Mouse (Mus musculus) midbrain, embryonic 15.5 days (tissue): ENCODE data around the gene Nr2c1. TPM values are rescaled to one million over a fixed set of nuclear protein-coding genes. Genes with fewer than 3 reads are reported as not detected.

ENCODE experiments used
- ATAC-seq: fragments of 200-750 bp; cut with Nextera tagmentation; replicated peaks from 2 replicates; pipeline ENCODE4 v1.8.0; 2017; ENCODE audit warnings: moderate TSS enrichment
- H3K27ac ChIP-seq: fragments of 300-500 bp; sonication (generic); 2 replicates; pipeline ENCODE4 v1.5.1; 2015; ENCODE audit warnings: mild to moderate bottlenecking, inconsistent platforms
- H3K27me3 ChIP-seq: fragments of 300-500 bp; sonication (generic); replicated peaks from 2 replicates; pipeline ENCODE4 v1.6.1; 2015; ENCODE audit warnings: inconsistent platforms
- H3K36me3 ChIP-seq: fragments of 300-500 bp; sonication (generic); replicated peaks from 2 replicates; pipeline ENCODE4 v1.6.1; 2015; ENCODE audit warnings: inconsistent platforms
- H3K4me1 ChIP-seq: fragments of 300-500 bp; sonication (generic); 2 replicates; pipeline ENCODE4 v1.6.1; 2015; ENCODE audit warnings: inconsistent platforms
- H3K4me2 ChIP-seq: fragments of 300-500 bp; sonication (generic); 2 replicates; pipeline ENCODE4 v1.6.1; 2015; ENCODE audit warnings: inconsistent platforms, mild to moderate bottlenecking, moderate library complexity
- H3K4me3 ChIP-seq: fragments of 300-500 bp; sonication (generic); 2 replicates; pipeline ENCODE4 v1.5.1; 2015; ENCODE audit warnings: mild to moderate bottlenecking, inconsistent platforms
- H3K9ac ChIP-seq: fragments of 300-500 bp; sonication (generic); 2 replicates; pipeline ENCODE4 v1.6.1; 2015; ENCODE audit warnings: mild to moderate bottlenecking, inconsistent platforms
- H3K9me3 ChIP-seq: fragments of 300-500 bp; sonication (generic); 2 replicates; pipeline ENCODE4 v1.6.1; 2016; ENCODE audit warnings: inconsistent platforms
- WGBS: fragments of 180-500 bp; shearing (Covaris S2); methylation state at CpG from one replicate; pipeline ENCODE4 v1.1.7; 2015; ENCODE audit warnings: mixed read lengths; 5-methylcytosine and 5-hydroxymethylcytosine counted together
- polyA plus RNA-seq: library from polyadenylated mRNA; unstranded; fragments of >200 nt; fragmentation: Nextera tagmentation; extraction: Ambion mirVana; gene quantifications from 2 replicates; pipeline ENCODE4 v1.2.1, GENCODE M21; 2015

Gene Nr2c1
- polyA plus RNA-seq, 1 experiment from 2014 or later = 8.0 TPM

- Histone ChIP-seq H3K27me3 (no peaks in the 10 kb centered on the region), H3K36me3 (no peaks in the 10 kb centered on the region), H3K9ac (no peak overlapping the region), H3K9me3 (no peaks in the 10 kb centered on the region), H3K4me1 (no peaks in the 10 kb centered on the region), H3K27ac (no peak overlapping the region), H3K4me3 (no peak overlapping the region), H3K4me2 (no peak overlapping the region)
- WGBS = 89% methylated on average over 9 of the region's 9 CpGs
- no peak for ATAC-seq
Measured at GRCm38 (mm10) chr10:94120676-94121075, 27.1 kb upstream of the Nr2c1 start.

GRCm38 (mm10) chr10:94122595-94122994, 25.2 kb upstream of the Nr2c1 start:
- H3K9ac ChIP-seq = no peak overlapping the region
- H3K4me3 ChIP-seq = no peak overlapping the region
- no peak overlapping the region for H3K27ac ChIP-seq
- no peaks in the 10 kb centered on the region for H3K27me3 ChIP-seq
- ATAC-seq = no peak
- WGBS = 94% methylated on average over 7 of the region's 7 CpGs
- no peaks in the 10 kb centered on the region for H3K9me3 ChIP-seq
- H3K36me3 ChIP-seq = no peaks in the 10 kb centered on the region
- no peak overlapping the region for H3K4me2 ChIP-seq
- H3K4me1 ChIP-seq = no peaks in the 10 kb centered on the region

GRCm38 (mm10) chr10:94123581-94123980, 24.2 kb upstream of the Nr2c1 start:
- ATAC-seq = no peak
- 65% methylated on average over 5 of the region's 5 CpGs for WGBS
- Histone ChIP-seq H3K4me3 (no peak overlapping the region), H3K27me3 (no peaks in the 10 kb centered on the region), H3K4me2 (no peak overlapping the region), H3K4me1 (no peaks in the 10 kb centered on the region), H3K9me3 (no peaks in the 10 kb centered on the region), H3K36me3 (no peaks in the 10 kb centered on the region), H3K27ac (no peak overlapping the region), H3K9ac (no peak overlapping the region)

GRCm38 (mm10) chr10:94124376-94124775, 23.4 kb upstream of the Nr2c1 start:
- Histone ChIP-seq H3K4me3 (no peak overlapping the region), H3K9me3 (no peaks in the 10 kb centered on the region), H3K4me1 (no peaks in the 10 kb centered on the region), H3K4me2 (no peak overlapping the region), H3K27ac (no peak overlapping the region), H3K9ac (no peak overlapping the region), H3K27me3 (no peaks in the 10 kb centered on the region), H3K36me3 (no peaks in the 10 kb centered on the region)
- no peak for ATAC-seq
- 77% methylated on average over 5 of the region's 5 CpGs for WGBS

GRCm38 (mm10) chr10:94129680-94130119, 18.1 kb upstream of the Nr2c1 start:
- Histone ChIP-seq H3K4me2 (no peak overlapping the region), H3K27me3 (no peaks in the 10 kb centered on the region), H3K4me1 (no peaks in the 10 kb centered on the region), H3K27ac (peak overlapping the region; percentile 32), H3K9ac (no peak overlapping the region), H3K9me3 (no peaks in the 10 kb centered on the region), H3K36me3 (no peaks in the 10 kb centered on the region), H3K4me3 (no peak overlapping the region)
- ATAC-seq = peak; percentile 82
- WGBS = 23% methylated on average over 9 of the region's 9 CpGs

- Histone ChIP-seq H3K9me3 (no peaks in the 10 kb centered on the region), H3K4me3 (no peak overlapping the region), H3K4me2 (no peak overlapping the region), H3K9ac (no peak overlapping the region), H3K4me1 (no peaks in the 10 kb centered on the region), H3K36me3 (no peaks in the 10 kb centered on the region), H3K27me3 (no peaks in the 10 kb centered on the region), H3K27ac (no peak overlapping the region)
- no peak for ATAC-seq
- 74% methylated on average over 8 of the region's 8 CpGs for WGBS
Measured at GRCm38 (mm10) chr10:94133081-94133480, 14.7 kb upstream of the Nr2c1 start.

- Histone ChIP-seq H3K4me2 (no peak overlapping the region), H3K9me3 (no peaks in the 10 kb centered on the region), H3K27ac (no peak overlapping the region), H3K9ac (no peak overlapping the region), H3K27me3 (no peaks in the 10 kb centered on the region), H3K36me3 (no peaks in the 10 kb centered on the region), H3K4me1 (no peaks in the 10 kb centered on the region), H3K4me3 (no peak overlapping the region)
- no peak for ATAC-seq
- WGBS = 89% methylated on average over 7 of the region's 7 CpGs
Measured at GRCm38 (mm10) chr10:94133674-94134073, 14.1 kb upstream of the Nr2c1 start.

GRCm38 (mm10) chr10:94134535-94135390, 13.1 kb upstream of the Nr2c1 start:
- Histone ChIP-seq H3K9me3 (no peaks in the 10 kb centered on the region), H3K9ac (no peak overlapping the region), H3K27ac (no peak overlapping the region), H3K4me1 (no peaks in the 10 kb centered on the region), H3K36me3 (no peaks in the 10 kb centered on the region), H3K27me3 (no peaks in the 10 kb centered on the region), H3K4me3 (no peak overlapping the region), H3K4me2 (no peak overlapping the region)
- ATAC-seq = no peak
- 83% methylated on average over 12 of the region's 12 CpGs for WGBS

GRCm38 (mm10) chr10:94138890-94139482, 8.8 kb upstream of the Nr2c1 start:
- H3K4me1 ChIP-seq = no peaks in the 10 kb centered on the region
- no peaks in the 10 kb centered on the region for H3K27me3 ChIP-seq
- no peak overlapping the region for H3K4me3 ChIP-seq
- H3K27ac ChIP-seq = no peak overlapping the region
- no peak for ATAC-seq
- H3K4me2 ChIP-seq = no peak overlapping the region
- no peaks in the 10 kb centered on the region for H3K36me3 ChIP-seq
- WGBS = 91% methylated on average over 10 of the region's 10 CpGs
- H3K9ac ChIP-seq = no peak overlapping the region
- no peaks in the 10 kb centered on the region for H3K9me3 ChIP-seq

GRCm38 (mm10) chr10:94140227-94140931, 7.4 kb upstream of the Nr2c1 start:
- ATAC-seq = no peak
- H3K27ac ChIP-seq = no peak overlapping the region
- no peaks in the 10 kb centered on the region for H3K9me3 ChIP-seq
- no peak overlapping the region for H3K4me3 ChIP-seq
- no peak overlapping the region for H3K4me2 ChIP-seq
- H3K36me3 ChIP-seq = no peaks in the 10 kb centered on the region
- no peak overlapping the region for H3K9ac ChIP-seq
- 90% methylated on average over 3 of the region's 3 CpGs for WGBS
- H3K4me1 ChIP-seq = no peaks in the 10 kb centered on the region
- no peaks in the 10 kb centered on the region for H3K27me3 ChIP-seq

GRCm38 (mm10) chr10:94142427-94142826, 5.4 kb upstream of the Nr2c1 start:
- H3K27ac ChIP-seq = no peak overlapping the region
- H3K4me3 ChIP-seq = no peak overlapping the region
- no peak overlapping the region for H3K4me2 ChIP-seq
- H3K27me3 ChIP-seq = no peaks in the 10 kb centered on the region
- 95% methylated on average over 3 of the region's 3 CpGs for WGBS
- no peaks in the 10 kb centered on the region; the same call in 1 of the 2 replicates for H3K4me1 ChIP-seq
- no peaks in the 10 kb centered on the region for H3K9me3 ChIP-seq
- no peak for ATAC-seq
- H3K36me3 ChIP-seq = no peaks in the 10 kb centered on the region
- no peak overlapping the region for H3K9ac ChIP-seq

GRCm38 (mm10) chr10:94144581-94144980, 3.2 kb upstream of the Nr2c1 start:
- Histone ChIP-seq H3K27me3 (no peaks in the 10 kb centered on the region), H3K4me3 (no peak overlapping the region), H3K27ac (no peak overlapping the region), H3K36me3 (no peaks in the 10 kb centered on the region), H3K4me2 (no peak overlapping the region), H3K4me1 (peaks cover 12% of the 10 kb centered on the region), H3K9me3 (no peaks in the 10 kb centered on the region), H3K9ac (no peak overlapping the region)
- no peak for ATAC-seq
- 70% methylated on average over 5 of the region's 5 CpGs for WGBS
